Mouse (Mus musculus) left cerebral cortex, postnatal 4 days (tissue): ENCODE results near the gene Zfp426. TPM values are rescaled to one million over a fixed set of nuclear protein-coding genes. Genes with fewer than 3 reads are reported as not detected.

ENCODE experiments used
- DNase-seq: peaks from one replicate; pipeline ENCODE4 v3.0.0-alpha.2; 2022
- intact Hi-C: fragments of 180-260 bp; cut with DNase I; formaldehyde crosslinking; loops from one replicate; pipeline ENCODE4 v1.15.1; 2025
- total RNA-seq, 2 experiments: library from RNA; stranded (reverse); gene quantifications; 2 replicates each; pipeline ENCODE4 v1.2.3; 2021

The Zfp426 gene
- total RNA-seq, 2 experiments from 2014 or later = 35.1 to 40.5 TPM

- peak; percentile 48 for DNase-seq
- intact Hi-C loops = no loop called here
Observed at GRCm38 (mm10) chr9:20466761-20467442, 25.6 kb downstream of the Zfp426 start.

- intact Hi-C loops = no loop called here
- peak; percentile 70 for DNase-seq
Observed at GRCm38 (mm10) chr9:20459377-20460317, 32.9 kb downstream of the Zfp426 start, which contains the start of gene Zfp26. TSS of gene Zfp26 (minus strand) at chr9:20460162.

GRCm38 (mm10) chr9:20453647-20454046 is 38.9 kb downstream of the Zfp426 start:
- intact Hi-C loops = no loop called here
- DNase-seq = no peak

DNA sequence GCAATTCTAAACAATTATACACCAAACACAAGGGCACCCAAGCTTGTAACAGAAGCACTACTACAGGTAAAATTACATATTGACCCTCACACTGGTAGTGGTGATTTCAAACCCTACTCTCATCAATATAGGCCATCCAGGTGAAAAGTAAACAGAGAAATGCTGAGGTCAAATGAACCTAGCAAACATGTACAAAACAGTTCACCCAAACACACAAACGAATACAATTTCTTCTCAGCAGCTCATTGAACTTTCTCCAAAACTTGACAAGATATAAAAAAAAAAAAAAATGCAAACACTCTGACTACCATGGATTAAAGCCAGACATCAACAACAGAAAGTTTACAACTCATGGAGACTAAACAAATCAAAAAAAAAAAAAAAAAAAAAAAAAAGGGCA is 41.1 kb downstream of the Zfp426 start:
- DNase-seq = no peak
- intact Hi-C loops = no loop called here

GRCm38 (mm10) chr9:20443183-20443783 is 49.3 kb downstream of the Zfp426 start:
- no peak for DNase-seq
- intact Hi-C loops = no loop called here

GRCm38 (mm10) chr9:20430004-20430403 is 62.5 kb downstream of the Zfp426 start:
- no peak for DNase-seq
- intact Hi-C loops = no loop called here

Other genes with a start within 250 kb of the Zfp426 start
- gene Olfr39, start 210.4 kb downstream of the Zfp426 start, total RNA-seq = not detected
- not detected for gene Olfr873, start 194.2 kb downstream of the Zfp426 start, total RNA-seq
- not detected for gene Olfr18, start 156.7 kb downstream of the Zfp426 start, total RNA-seq
- gene Zfp560, start 107.6 kb downstream of the Zfp426 start, total RNA-seq = 10 to 100 TPM; 16.5 to 20.0 TPM
- gene Zfp26, start 32.6 kb downstream of the Zfp426 start, total RNA-seq = 10 to 100 TPM; 41.9 to 42.3 TPM
- 100 to 1,000 TPM in 1 of 2 experiments, 10 to 100 TPM in 1; 97.4 to 105 TPM for gene Zfp266, start 28.7 kb upstream of the Zfp426 start, total RNA-seq
- 10 to 100 TPM; 44.4 to 51.5 TPM for gene Zfp846, start 88.5 kb upstream of the Zfp426 start, total RNA-seq
- gene Ubl5, start 150.1 kb upstream of the Zfp426 start, total RNA-seq = 100 to 1,000 TPM; 298 to 308 TPM
- 10 to 100 TPM; 21.9 to 25.4 TPM for gene Fbxl12, start 152.0 kb upstream of the Zfp426 start, total RNA-seq
- 10 to 100 TPM; 27.0 to 28.4 TPM for gene Pin1, start 159.3 kb upstream of the Zfp426 start, total RNA-seq